Mouse (Mus musculus) stomach, embryonic 16.5 days (tissue): ENCODE data around the gene Mansc1. TPM values are rescaled to one million over a fixed set of nuclear protein-coding genes. Genes with fewer than 3 reads are reported as not detected.

Experiments
- ATAC-seq: fragments of 200-750 bp; cut with Nextera tagmentation; 2 replicates; pipeline ENCODE4 v1.8.0; 2017; ENCODE audit warnings: moderate number of reproducible peaks, moderate TSS enrichment; ENCODE audit not compliant: insufficient read depth, low FRiP score
- H3K27ac ChIP-seq: fragments of 300-500 bp; sonication (generic); 2 replicates; pipeline ENCODE4 v1.5.1; 2014; ENCODE audit warnings: low read length
- H3K27me3 ChIP-seq: fragments of 300-500 bp; sonication (generic); 2 replicates; pipeline ENCODE4 v1.6.1; 2014; ENCODE audit warnings: low read length, control low read depth, mixed read lengths; ENCODE audit not compliant: control insufficient read depth, insufficient read depth
- H3K36me3 ChIP-seq: fragments of 300-500 bp; sonication (generic); 2 replicates; pipeline ENCODE4 v1.6.1; 2014; ENCODE audit warnings: low read length; ENCODE audit not compliant: control insufficient read depth, insufficient read depth
- H3K4me1 ChIP-seq: fragments of 300-500 bp; sonication (generic); 2 replicates; pipeline ENCODE4 v1.6.1; 2014; ENCODE audit warnings: low read length, control low read depth, mixed read lengths; ENCODE audit not compliant: control insufficient read depth, insufficient read depth
- H3K4me2 ChIP-seq: fragments of 300-500 bp; sonication (generic); 2 replicates; pipeline ENCODE4 v1.6.1; 2014; ENCODE audit warnings: low read depth, low read length, mixed read lengths
- H3K4me3 ChIP-seq: fragments of 300-500 bp; sonication (generic); replicated peaks from 2 replicates; pipeline ENCODE4 v1.5.1; 2014; ENCODE audit warnings: mild to moderate bottlenecking, low read length
- H3K9ac ChIP-seq: fragments of 300-500 bp; sonication (generic); 2 replicates; pipeline ENCODE4 v1.6.1; 2014; ENCODE audit warnings: low read length
- H3K9me3 ChIP-seq: fragments of 300-500 bp; sonication (generic); replicated peaks from 2 replicates; pipeline ENCODE4 v1.6.1; 2016; ENCODE audit warnings: low read length, control low read depth; ENCODE audit not compliant: control insufficient read depth
- WGBS: fragments of 180-500 bp; shearing (Covaris S2); extraction: QIAGEN DNeasy Blood & Tissue Kit; methylation state at CpG from one replicate; pipeline ENCODE4 v1.1.7; 2014; 5-methylcytosine and 5-hydroxymethylcytosine counted together
- polyA plus RNA-seq: library from polyadenylated mRNA; unstranded; fragments of >200 nt; fragmentation: Nextera tagmentation; extraction: Ambion mirVana; gene quantifications from 2 replicates; pipeline ENCODE4 v1.2.1, GENCODE M21; 2015

Gene Mansc1
- polyA plus RNA-seq, 1 experiment from 2014 or later = 9.9 TPM

GRCm38 (mm10) chr6:134597651-134598229, 34.5 kb downstream of the Mansc1 start:
- no peak overlapping the region for H3K9ac ChIP-seq
- peak; percentile 52; the same call in 1 of the 2 replicates for ATAC-seq
- 61% methylated on average over 6 of the region's 6 CpGs for WGBS

GRCm38 (mm10) chr6:134594569-134595442, 37.5 kb downstream of the Mansc1 start:
- Histone ChIP-seq H3K9me3 (no peaks in the 10 kb centered on the region), H3K4me3 (no peak overlapping the region), H3K27ac (no peak overlapping the region), H3K4me2 (no peak overlapping the region), H3K36me3 (no peaks in the 10 kb centered on the region), H3K27me3 (no peaks in the 10 kb centered on the region), H3K9ac (no peak overlapping the region), H3K4me1 (no peaks in the 10 kb centered on the region)
- 70% methylated on average over 21 of the region's 21 CpGs for WGBS
- peak; percentile 38; the same call in 1 of the 2 replicates for ATAC-seq

More at GRCm38 (mm10) chr6:134597651-134598229, 34.5 kb downstream of the Mansc1 start:
- H3K4me2 ChIP-seq = no peak overlapping the region
- H3K27ac ChIP-seq = no peak overlapping the region
- H3K4me3 ChIP-seq = no peak overlapping the region
- no peaks in the 10 kb centered on the region for H3K36me3 ChIP-seq
- H3K9me3 ChIP-seq = no peaks in the 10 kb centered on the region
- H3K27me3 ChIP-seq = no peaks in the 10 kb centered on the region
- H3K4me1 ChIP-seq = no peaks in the 10 kb centered on the region

GRCm38 (mm10) chr6:134591614-134592013, 40.7 kb downstream of the Mansc1 start:
- H3K9ac ChIP-seq = no peak overlapping the region
- 76% methylated on average over 2 of the region's 2 CpGs for WGBS

GRCm38 (mm10) chr6:134586241-134586640, 46.0 kb downstream of the Mansc1 start:
- no peak overlapping the region for H3K9ac ChIP-seq
- H3K9me3 ChIP-seq = no peaks in the 10 kb centered on the region
- no peaks in the 10 kb centered on the region for H3K4me1 ChIP-seq
- H3K27me3 ChIP-seq = no peaks in the 10 kb centered on the region
- ATAC-seq = no peak
- H3K27ac ChIP-seq = no peak overlapping the region
- no peaks in the 10 kb centered on the region for H3K36me3 ChIP-seq
- WGBS = 79% methylated on average over 5 of the region's 5 CpGs
- H3K4me3 ChIP-seq = no peak overlapping the region
- no peak overlapping the region for H3K4me2 ChIP-seq

More at GRCm38 (mm10) chr6:134591614-134592013, 40.7 kb downstream of the Mansc1 start:
- Histone ChIP-seq H3K4me1 (no peaks in the 10 kb centered on the region), H3K9me3 (no peaks in the 10 kb centered on the region), H3K4me3 (no peak overlapping the region), H3K27me3 (no peaks in the 10 kb centered on the region), H3K27ac (no peak overlapping the region), H3K36me3 (no peaks in the 10 kb centered on the region), H3K4me2 (no peak overlapping the region)
- no peak for ATAC-seq

- Histone ChIP-seq H3K9me3 (no peaks in the 10 kb centered on the region), H3K4me3 (no peak overlapping the region), H3K4me2 (no peak overlapping the region), H3K36me3 (no peaks in the 10 kb centered on the region), H3K4me1 (no peaks in the 10 kb centered on the region), H3K9ac (no peak overlapping the region), H3K27ac (no peak overlapping the region), H3K27me3 (no peaks in the 10 kb centered on the region)
- no peak for ATAC-seq
- WGBS = 98% methylated on average over 2 of the region's 2 CpGs
Measured at GRCm38 (mm10) chr6:134584616-134585015, 47.7 kb downstream of the Mansc1 start.

- WGBS = 81% methylated on average over 5 of the region's 5 CpGs
- H3K4me1 ChIP-seq = no peaks in the 10 kb centered on the region
- no peaks in the 10 kb centered on the region for H3K9me3 ChIP-seq
- no peak overlapping the region for H3K4me2 ChIP-seq
- H3K27me3 ChIP-seq = no peaks in the 10 kb centered on the region
- H3K36me3 ChIP-seq = no peaks in the 10 kb centered on the region
- ATAC-seq = no peak
- no peak overlapping the region for H3K4me3 ChIP-seq
- no peak overlapping the region for H3K9ac ChIP-seq
- no peak overlapping the region for H3K27ac ChIP-seq
Measured at GRCm38 (mm10) chr6:134582110-134582509, 50.2 kb downstream of the Mansc1 start.

GRCm38 (mm10) chr6:134579506-134579905, 52.8 kb downstream of the Mansc1 start:
- H3K27ac ChIP-seq = no peak overlapping the region
- no peaks in the 10 kb centered on the region for H3K27me3 ChIP-seq
- H3K9ac ChIP-seq = no peak overlapping the region
- H3K4me3 ChIP-seq = no peak overlapping the region
- no peak overlapping the region for H3K4me2 ChIP-seq
- no peaks in the 10 kb centered on the region for H3K36me3 ChIP-seq
- H3K9me3 ChIP-seq = no peaks in the 10 kb centered on the region
- no peaks in the 10 kb centered on the region for H3K4me1 ChIP-seq
- WGBS = 88% methylated on average over 4 of the region's 4 CpGs
- no peak for ATAC-seq

- no peak for ATAC-seq
Measured at GRCm38 (mm10) chr6:134578039-134578438, 54.2 kb downstream of the Mansc1 start.

GRCm38 (mm10) chr6:134575288-134575741, 57.0 kb downstream of the Mansc1 start:
- 41% methylated on average over 3 of the region's 3 CpGs for WGBS
- Histone ChIP-seq H3K27ac (no peak overlapping the region), H3K9ac (no peak overlapping the region), H3K4me3 (no peak overlapping the region), H3K4me2 (no peak overlapping the region), H3K4me1 (no peaks in the 10 kb centered on the region), H3K9me3 (peaks cover 5% of the 10 kb centered on the region; the same call in 1 of the 2 replicates), H3K36me3 (no peaks in the 10 kb centered on the region), H3K27me3 (no peaks in the 10 kb centered on the region)
- ATAC-seq = no peak

More at GRCm38 (mm10) chr6:134578039-134578438, 54.2 kb downstream of the Mansc1 start:
- H3K4me1 ChIP-seq = no peaks in the 10 kb centered on the region
- H3K36me3 ChIP-seq = no peaks in the 10 kb centered on the region
- H3K27me3 ChIP-seq = no peaks in the 10 kb centered on the region
- H3K9ac ChIP-seq = no peak overlapping the region
- no peaks in the 10 kb centered on the region for H3K9me3 ChIP-seq
- WGBS = 63% methylated on average over 6 of the region's 6 CpGs
- H3K27ac ChIP-seq = no peak overlapping the region
- H3K4me3 ChIP-seq = no peak overlapping the region
- H3K4me2 ChIP-seq = no peak overlapping the region
